Mouse (Mus musculus) lung, embryonic 14.5 days (tissue): ENCODE measurements at regions not wholly inside any gene's neighbourhood (a gene's known extent, or its start where the extent isn't known, plus 50 kb on each side); places are given as distances from the start of the nearest gene placed in this dataset.

Source experiments
- ATAC-seq: fragments of 200-750 bp; cut with Nextera tagmentation; 2 replicates; pipeline ENCODE4 v1.8.0; 2017; ENCODE audit warnings: mild to moderate bottlenecking, moderate TSS enrichment, moderate library complexity; ENCODE audit not compliant: insufficient read depth
- DNase-seq: peaks from one replicate; pipeline ENCODE4 v3.0.0-alpha.2; 2015
- H3K27ac ChIP-seq: fragments of 300-500 bp; sonication (generic); 2 replicates; pipeline ENCODE4 v1.5.1; 2014; ENCODE audit warnings: low read depth, mild to moderate bottlenecking, moderate library complexity
- H3K27me3 ChIP-seq: fragments of 300-500 bp; sonication (generic); 2 replicates; pipeline ENCODE4 v1.6.1; 2014; ENCODE audit warnings: low read length, control low read depth; ENCODE audit not compliant: insufficient read depth
- H3K36me3 ChIP-seq: fragments of 300-500 bp; sonication (generic); 2 replicates; pipeline ENCODE4 v1.6.1; 2014; ENCODE audit warnings: control low read depth; ENCODE audit not compliant: insufficient read depth
- H3K4me1 ChIP-seq: fragments of 300-500 bp; sonication (generic); 2 replicates; pipeline ENCODE4 v1.6.1; 2014; ENCODE audit warnings: antibody characterized with exemption, control low read depth; ENCODE audit not compliant: insufficient read depth
- H3K4me2 ChIP-seq: fragments of 300-500 bp; sonication (generic); 2 replicates; pipeline ENCODE4 v1.6.1; 2014; ENCODE audit warnings: mild to moderate bottlenecking
- H3K4me3 ChIP-seq: fragments of 300-500 bp; sonication (generic); 2 replicates; pipeline ENCODE4 v1.5.1; 2014; ENCODE audit warnings: low read depth, low read length
- H3K9ac ChIP-seq: fragments of 300-500 bp; sonication (generic); 2 replicates; pipeline ENCODE4 v1.6.1; 2014
- H3K9me3 ChIP-seq: fragments of 300-500 bp; sonication (generic); 2 replicates; pipeline ENCODE4 v1.6.1; 2016; ENCODE audit warnings: low read depth, low read length, control low read depth
- CTCF ChIP-seq: IDR thresholded peaks from 2 replicates; pipeline ENCODE4 v1.5.1; 2016; ENCODE audit warnings: antibody characterized with exemption, low read depth
- WGBS: fragments of 180-500 bp; shearing (Covaris S2); extraction: QIAGEN DNeasy Blood & Tissue Kit; methylation state at CpG from one replicate; pipeline ENCODE4 v1.1.7; 2014; 5-methylcytosine and 5-hydroxymethylcytosine counted together

- no peak for TF ChIP-seq CTCF
- DNase-seq (no peak), ATAC-seq (no peak)
- Histone ChIP-seq H3K4me2 (no peak overlapping the region), H3K36me3 (no peaks in the 10 kb centered on the region), H3K9ac (no peak overlapping the region), H3K4me3 (no peak overlapping the region), H3K27me3 (no peaks in the 10 kb centered on the region), H3K27ac (no peak overlapping the region), H3K9me3 (no peaks in the 10 kb centered on the region), H3K4me1 (no peaks in the 10 kb centered on the region)
- WGBS, result 74% methylated on average over 3 of the region's 3 CpGs
Measured at GRCm38 (mm10) chr11:34887587-34887986, 54.1 kb upstream of the Spdl1 start.
